Mouse (Mus musculus): Measurements from ENCODE around the gene Smarcd3. TPM values are rescaled to one million over a fixed set of nuclear protein-coding genes. Genes with fewer than 3 reads are reported as not detected.

Gene Smarcd3
- 1 to 10 TPM in 1 of 3 experiments, under 1 TPM in 2; 0.50 to 1.9 (median 0.69) TPM for polyA plus RNA-seq (2017; shearing (Covaris generic))

DNA sequence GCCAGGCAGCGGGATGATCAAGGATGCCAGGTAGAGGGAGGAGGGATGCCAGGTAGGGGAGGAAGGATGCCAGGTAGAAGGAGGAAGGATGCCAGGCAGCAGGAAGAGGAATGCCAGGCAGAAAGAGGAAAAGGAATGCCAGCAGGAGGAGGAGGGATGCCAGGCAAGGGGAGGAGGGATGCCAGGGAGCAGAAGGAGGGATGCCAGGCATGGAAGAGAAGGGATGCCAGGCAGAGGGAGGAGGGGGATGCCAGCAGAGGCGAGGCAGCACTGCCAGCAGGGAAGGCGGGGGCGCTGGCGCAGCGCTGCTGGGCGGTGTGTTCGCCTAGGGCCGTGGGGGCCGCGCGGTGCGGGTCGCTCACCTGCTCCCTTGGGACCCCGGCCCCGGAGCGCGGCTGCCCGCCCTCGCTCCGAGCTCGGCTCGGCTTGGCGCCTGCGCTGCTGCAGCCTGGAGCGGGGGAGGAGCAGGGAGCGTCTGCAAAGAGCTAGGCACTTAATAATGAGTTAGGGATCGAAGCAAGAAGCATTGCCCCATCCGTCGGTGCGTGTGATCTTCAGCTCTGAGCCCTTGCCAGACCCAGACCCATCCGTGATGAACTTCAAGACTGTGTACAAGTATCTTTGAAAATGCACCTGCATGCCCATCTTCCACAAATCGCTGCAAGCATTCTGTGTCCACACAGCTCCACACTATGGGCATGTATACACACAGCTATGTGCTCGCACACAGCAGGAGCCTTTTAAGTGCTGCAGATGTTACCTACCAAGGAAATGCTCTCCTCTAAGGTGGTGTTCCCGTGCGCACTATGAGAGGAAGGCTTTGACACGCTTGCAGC is at the start of gene Smarcd3:
Gene Smarcd3 (minus strand): TSS at position 426 of the 836 bp plus-strand sequence.
- no peak for ATAC-seq

GRCm38 (mm10) chr5:24661457-24661856 is 37.2 kb upstream of the Smarcd3 start:
- no peak for ATAC-seq

- no peak for ATAC-seq
These were observed 35.7 kb upstream of the Smarcd3 start for GRCm38 (mm10) chr5:24659708-24660423.

- no peak for ATAC-seq
These were observed 32.9 kb upstream of the Smarcd3 start for GRCm38 (mm10) chr5:24657113-24657512.

GRCm38 (mm10) chr5:24654491-24654890 is 30.3 kb upstream of the Smarcd3 start:
- ATAC-seq = no peak

GRCm38 (mm10) chr5:24652780-24653179 is 28.6 kb upstream of the Smarcd3 start:
- ATAC-seq = no peak

GRCm38 (mm10) chr5:24651768-24652752 is 27.8 kb upstream of the Smarcd3 start:
- peak; percentile 70 for ATAC-seq

DNA sequence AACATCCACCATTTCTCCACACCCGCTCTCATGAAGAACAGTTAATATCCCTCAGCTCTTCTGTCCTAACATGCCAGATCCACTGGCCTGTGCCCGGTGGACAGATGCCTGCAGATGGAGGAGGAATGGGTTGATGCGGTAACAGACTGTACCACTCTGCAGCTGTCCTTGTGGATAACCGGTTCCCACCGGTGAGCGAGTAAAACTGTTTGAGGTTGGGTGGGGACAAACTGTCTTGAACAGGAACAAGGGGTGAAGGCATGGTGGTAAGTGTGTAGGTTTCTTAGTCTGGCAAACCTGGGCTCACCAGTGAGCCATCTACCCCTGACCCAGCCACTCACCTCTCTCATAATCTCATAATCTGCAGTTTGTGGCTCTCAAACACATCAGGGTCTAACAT is 27.1 kb upstream of the Smarcd3 start:
- no peak for ATAC-seq

- ATAC-seq = no peak
These were observed 25.5 kb upstream of the Smarcd3 start for GRCm38 (mm10) chr5:24649701-24650100.

- no peak for ATAC-seq
These were observed 25.0 kb upstream of the Smarcd3 start for GRCm38 (mm10) chr5:24649231-24649630.

GRCm38 (mm10) chr5:24645454-24645853 is 21.2 kb upstream of the Smarcd3 start:
- ATAC-seq = no peak

DNA sequence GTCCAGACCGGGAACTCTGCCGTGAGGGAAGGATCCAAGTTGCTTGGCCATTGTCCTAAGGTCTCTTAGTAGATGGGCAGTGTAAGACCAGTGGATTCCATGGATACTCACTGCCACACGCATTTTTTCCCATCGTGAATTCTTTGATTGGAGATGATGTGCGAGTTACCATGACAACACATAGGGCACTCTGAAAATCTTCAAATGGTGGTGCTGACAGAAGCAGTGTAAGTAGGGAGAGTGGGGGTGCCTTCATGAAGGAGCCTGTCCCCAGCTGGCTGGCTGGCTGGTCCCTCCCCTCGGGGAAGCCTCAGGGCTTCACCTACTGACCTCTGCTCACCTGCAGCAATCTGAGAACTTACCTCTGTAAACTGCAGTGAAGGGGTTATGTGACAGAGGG is 14.9 kb upstream of the Smarcd3 start:
- no peak for ATAC-seq

DNA sequence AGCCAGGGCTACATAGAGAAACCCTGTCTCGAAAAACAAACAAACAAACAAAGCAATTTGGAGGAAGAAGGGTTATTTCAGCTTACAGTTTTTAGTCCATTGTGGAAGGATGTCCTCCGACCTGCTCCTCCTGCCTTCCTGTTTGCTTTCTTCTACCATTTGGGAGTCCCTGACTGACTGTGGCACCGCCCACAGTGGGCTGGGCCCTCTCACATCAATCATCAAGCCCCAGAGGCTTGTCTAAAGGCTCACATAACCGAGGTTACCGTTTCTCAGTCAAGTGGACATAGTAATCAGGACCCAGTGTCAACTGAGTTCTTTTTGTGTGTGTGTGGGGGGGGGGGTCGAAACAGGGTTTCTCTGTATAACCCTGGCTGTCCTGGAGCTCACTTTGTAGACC is 13.9 kb upstream of the Smarcd3 start:
- no peak for ATAC-seq

GRCm38 (mm10) chr5:24636987-24637386 is 12.8 kb upstream of the Smarcd3 start:
- ATAC-seq = no peak

- ATAC-seq = no peak
These were observed 11.4 kb upstream of the Smarcd3 start for GRCm38 (mm10) chr5:24635526-24636141.

DNA sequence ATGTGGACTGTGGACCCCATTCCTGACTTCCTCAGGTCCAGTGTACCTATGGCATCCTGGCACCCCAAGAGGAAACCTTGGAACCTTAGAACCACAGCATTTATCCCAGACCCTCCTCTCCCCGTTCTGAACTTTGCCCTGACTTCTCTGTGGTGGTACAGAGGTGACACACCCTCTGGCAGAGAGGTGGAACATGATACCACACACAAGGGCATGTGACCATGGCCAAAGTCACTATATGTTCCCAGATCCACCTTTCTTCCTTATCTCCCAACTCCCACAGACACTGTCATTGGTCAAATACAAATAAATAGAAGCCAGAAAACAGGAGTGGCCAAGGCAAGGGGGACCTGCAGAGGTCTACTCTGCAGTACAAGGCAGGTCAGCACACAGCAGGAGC is 10.9 kb upstream of the Smarcd3 start:
- ATAC-seq = no peak

DNA sequence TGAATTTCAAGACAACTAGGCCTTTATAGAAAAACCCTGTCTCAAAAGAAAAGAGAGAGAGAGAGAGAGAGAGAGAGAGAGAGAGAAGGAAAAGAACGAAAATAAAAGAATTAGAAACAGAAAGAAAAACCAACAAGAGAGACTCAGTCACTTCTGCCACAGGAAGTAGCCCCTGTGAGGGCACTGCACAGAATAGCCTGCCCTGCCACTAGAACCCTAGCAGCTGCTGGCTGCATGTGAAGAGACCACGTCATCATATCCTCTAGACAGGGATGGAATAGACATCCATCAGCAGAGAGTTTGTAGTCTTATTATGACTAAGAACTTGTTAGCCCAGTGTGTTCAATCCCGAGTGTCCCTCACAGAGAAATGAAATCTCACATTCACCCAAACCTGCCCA is 5.5 kb upstream of the Smarcd3 start:
- peak; percentile 67 for ATAC-seq

DNA sequence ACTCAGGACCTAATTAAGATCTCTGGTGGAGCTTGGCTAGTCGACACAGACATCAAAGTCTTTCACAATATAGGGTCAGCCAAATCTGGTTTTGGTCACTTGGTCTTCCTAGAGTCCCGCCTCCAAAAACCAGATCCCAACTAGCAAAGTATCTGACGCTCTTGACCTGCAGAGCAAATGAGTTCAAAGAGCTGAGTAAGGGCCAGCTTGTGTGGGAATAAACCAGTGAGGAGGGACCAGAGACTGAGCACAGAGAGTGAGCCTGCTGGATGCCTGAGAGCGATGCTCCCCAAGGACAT is 560 bp upstream of the Smarcd3 start:
- ATAC-seq = no peak

GRCm38 (mm10) chr5:24623041-24623985 is 898 bp downstream of the Smarcd3 start:
- ATAC-seq = no peak

- no peak for ATAC-seq
These were observed 1.7 kb downstream of the Smarcd3 start for GRCm38 (mm10) chr5:24622386-24623040.

DNA sequence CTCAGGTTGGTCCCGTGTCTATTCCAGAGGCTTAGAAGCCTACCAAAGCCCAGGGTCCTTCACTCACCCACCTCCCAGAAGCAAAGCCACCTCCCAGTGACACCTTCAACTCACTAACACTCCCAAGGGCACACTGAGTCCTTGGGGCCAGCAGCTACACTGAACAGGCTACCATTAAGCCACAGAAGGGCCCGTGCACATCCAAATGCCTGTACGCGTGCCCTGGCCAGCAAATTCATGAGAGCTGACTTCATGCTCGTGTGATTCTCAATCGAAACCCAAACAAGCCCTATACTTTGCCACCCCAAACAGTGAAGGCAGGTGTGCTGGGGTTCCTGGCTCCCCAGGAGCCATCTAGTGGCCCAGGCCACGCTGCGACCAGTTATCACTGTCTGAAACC is 3.6 kb downstream of the Smarcd3 start:
- no peak for ATAC-seq
